Mouse (Mus musculus): Measurements from ENCODE around the gene A830005F24Rik. TPM values are rescaled to one million over a fixed set of nuclear protein-coding genes. Genes with fewer than 3 reads are reported as not detected.

Gene A830005F24Rik
- polyA plus RNA-seq, 1 experiment from 2014 or later: 0.76 TPM

- no peak overlapping the region for H3K27ac ChIP-seq (ENCODE audit: low read length)
- no peak for ATAC-seq (ENCODE audit: low FRiP score, low TSS enrichment)
- H3K36me3 ChIP-seq (ENCODE audit: insufficient read depth, low read length): peaks cover 8% of the 10 kb centered on the region
- peak overlapping the region; percentile 1; the same call in 1 of the 2 replicates for H3K4me2 ChIP-seq (replicated peaks; ENCODE audit: low read depth, low read length)
- no peak overlapping the region for H3K4me3 ChIP-seq (ENCODE audit: low read length)
- H3K4me1 ChIP-seq (ENCODE audit: insufficient read depth, low read length): peaks cover 44% of the 10 kb centered on the region
- no peaks in the 10 kb centered on the region for H3K9me3 ChIP-seq (ENCODE audit: low read length)
- H3K27me3 ChIP-seq (ENCODE audit: insufficient read depth, low read length): no peaks in the 10 kb centered on the region
- H3K9ac ChIP-seq (replicated peaks; ENCODE audit: low read length): no peak overlapping the region
- WGBS: 50% methylated on average over 1 of the region's 1 CpGs
Measured at GRCm38 (mm10) chr13:48540488-48540887, 27.1 kb downstream of the A830005F24Rik start.

GRCm38 (mm10) chr13:48544391-48544790 lies 31.0 kb downstream of the A830005F24Rik start:
- Histone ChIP-seq H3K27ac (ENCODE audit: low read length) (no peak overlapping the region), H3K36me3 (ENCODE audit: insufficient read depth, low read length) (no peaks in the 10 kb centered on the region), H3K9ac (replicated peaks; ENCODE audit: low read length) (no peak overlapping the region), H3K4me1 (ENCODE audit: insufficient read depth, low read length) (peaks cover 41% of the 10 kb centered on the region), H3K4me2 (replicated peaks; ENCODE audit: low read depth, low read length) (peak overlapping the region; percentile 75), H3K9me3 (ENCODE audit: low read length) (no peaks in the 10 kb centered on the region), H3K4me3 (ENCODE audit: low read length) (peak overlapping the region; percentile 89), H3K27me3 (ENCODE audit: insufficient read depth, low read length) (no peaks in the 10 kb centered on the region)
- ATAC-seq (ENCODE audit: low FRiP score, low TSS enrichment): no peak

DNA sequence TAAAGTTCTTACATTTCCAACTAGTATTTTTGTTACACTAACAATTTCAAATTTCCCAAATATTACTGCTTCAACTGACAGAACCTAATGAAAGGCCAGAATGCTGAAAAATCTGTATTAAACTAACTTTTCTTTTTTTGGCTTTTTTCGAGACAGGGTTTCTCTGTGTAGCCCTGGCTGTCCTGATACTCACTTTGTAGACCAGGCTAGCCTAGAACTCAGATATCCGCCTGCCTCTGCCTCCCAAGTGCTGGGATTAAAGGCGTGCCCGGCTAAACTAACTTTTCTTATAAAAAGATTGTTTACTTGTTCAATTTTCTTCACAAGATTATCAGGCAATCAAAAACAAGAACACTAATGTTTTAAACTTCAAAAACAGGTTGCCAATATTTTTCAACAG lies 31.5 kb downstream of the A830005F24Rik start:
- no peak for ATAC-seq (ENCODE audit: low FRiP score, low TSS enrichment)
- H3K9me3 ChIP-seq (ENCODE audit: low read length): no peaks in the 10 kb centered on the region
- H3K36me3 ChIP-seq (ENCODE audit: insufficient read depth, low read length): no peaks in the 10 kb centered on the region
- H3K4me2 ChIP-seq (replicated peaks; ENCODE audit: low read depth, low read length): peak overlapping the region; percentile 75
- peak overlapping the region; percentile 56 for H3K9ac ChIP-seq (replicated peaks; ENCODE audit: low read length)
- H3K4me1 ChIP-seq (ENCODE audit: insufficient read depth, low read length): peaks cover 37% of the 10 kb centered on the region
- peak overlapping the region; percentile 89 for H3K4me3 ChIP-seq (ENCODE audit: low read length)
- WGBS: 41% methylated on average over 4 of the region's 4 CpGs
- peak overlapping the region; percentile 89; the same call in 1 of the 2 replicates for H3K27ac ChIP-seq (ENCODE audit: low read length)
- no peaks in the 10 kb centered on the region for H3K27me3 ChIP-seq (ENCODE audit: insufficient read depth, low read length)

GRCm38 (mm10) chr13:48545476-48546281 lies 32.3 kb downstream of the A830005F24Rik start:
- WGBS: 0% methylated on average over 59 of the region's 72 CpGs
- peak; percentile 94 for ATAC-seq (ENCODE audit: low FRiP score, low TSS enrichment)

GRCm38 (mm10) chr13:48546330-48546917 lies 33.1 kb downstream of the A830005F24Rik start:
- Histone ChIP-seq H3K27ac (ENCODE audit: low read length) (peak overlapping the region; percentile 99), H3K4me3 (ENCODE audit: low read length) (peak overlapping the region; percentile 89), H3K4me2 (replicated peaks; ENCODE audit: low read depth, low read length) (peak overlapping the region; percentile 65), H3K9ac (replicated peaks; ENCODE audit: low read length) (peak overlapping the region; percentile 99), H3K4me1 (ENCODE audit: insufficient read depth, low read length) (peaks cover 25% of the 10 kb centered on the region), H3K27me3 (ENCODE audit: insufficient read depth, low read length) (no peaks in the 10 kb centered on the region), H3K9me3 (ENCODE audit: low read length) (no peaks in the 10 kb centered on the region), H3K36me3 (ENCODE audit: insufficient read depth, low read length) (no peaks in the 10 kb centered on the region)
- peak; percentile 98 for ATAC-seq (ENCODE audit: low FRiP score, low TSS enrichment)
- WGBS: under 1% methylated on average over 68 of the region's 72 CpGs

More at GRCm38 (mm10) chr13:48545476-48546281, 32.3 kb downstream of the A830005F24Rik start:
- Histone ChIP-seq H3K27me3 (ENCODE audit: insufficient read depth, low read length) (no peaks in the 10 kb centered on the region), H3K4me1 (ENCODE audit: insufficient read depth, low read length) (peaks cover 30% of the 10 kb centered on the region), H3K27ac (ENCODE audit: low read length) (peak overlapping the region; percentile 99), H3K9ac (replicated peaks; ENCODE audit: low read length) (peak overlapping the region; percentile 99), H3K9me3 (ENCODE audit: low read length) (no peaks in the 10 kb centered on the region), H3K36me3 (ENCODE audit: insufficient read depth, low read length) (no peaks in the 10 kb centered on the region), H3K4me3 (ENCODE audit: low read length) (peak overlapping the region; percentile 89), H3K4me2 (replicated peaks; ENCODE audit: low read depth, low read length) (peak overlapping the region; percentile 75)

- ATAC-seq (ENCODE audit: low FRiP score, low TSS enrichment): no peak
- 90% methylated on average over 6 of the region's 6 CpGs for WGBS
- no peak overlapping the region for H3K9ac ChIP-seq (replicated peaks; ENCODE audit: low read length)
- H3K27me3 ChIP-seq (ENCODE audit: insufficient read depth, low read length): no peaks in the 10 kb centered on the region
- no peak overlapping the region for H3K27ac ChIP-seq (ENCODE audit: low read length)
- no peak overlapping the region for H3K4me3 ChIP-seq (ENCODE audit: low read length)
- peaks cover 21% of the 10 kb centered on the region for H3K4me1 ChIP-seq (ENCODE audit: insufficient read depth, low read length)
- no peaks in the 10 kb centered on the region for H3K36me3 ChIP-seq (ENCODE audit: insufficient read depth, low read length)
- no peaks in the 10 kb centered on the region for H3K9me3 ChIP-seq (ENCODE audit: low read length)
- H3K4me2 ChIP-seq (replicated peaks; ENCODE audit: low read depth, low read length): no peak overlapping the region
Measured at GRCm38 (mm10) chr13:48547623-48548022, 34.3 kb downstream of the A830005F24Rik start.

DNA sequence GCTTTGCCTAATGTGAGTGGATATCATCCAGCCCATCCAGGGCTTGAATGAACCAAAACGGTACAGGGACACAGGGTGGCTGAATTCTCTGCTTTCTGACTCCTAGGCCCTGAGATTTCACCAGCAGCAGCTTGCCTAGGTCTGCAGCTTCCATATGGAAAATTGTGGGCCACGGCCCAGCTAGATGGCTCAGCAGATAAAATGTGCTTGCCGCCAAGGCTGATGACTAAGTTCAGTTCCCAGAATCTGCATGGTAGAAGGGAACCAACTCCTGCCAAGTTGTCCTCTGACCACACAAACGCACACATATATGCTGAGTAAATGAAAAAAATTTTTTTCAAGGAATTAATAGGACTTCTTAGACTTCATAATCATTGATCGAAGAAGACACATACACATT lies 34.9 kb downstream of the A830005F24Rik start:
- H3K9ac ChIP-seq (replicated peaks; ENCODE audit: low read length): no peak overlapping the region
- no peaks in the 10 kb centered on the region for H3K36me3 ChIP-seq (ENCODE audit: insufficient read depth, low read length)
- no peaks in the 10 kb centered on the region for H3K9me3 ChIP-seq (ENCODE audit: low read length)
- H3K4me3 ChIP-seq (ENCODE audit: low read length): no peak overlapping the region
- H3K4me2 ChIP-seq (replicated peaks; ENCODE audit: low read depth, low read length): no peak overlapping the region
- peaks cover 26% of the 10 kb centered on the region for H3K4me1 ChIP-seq (ENCODE audit: insufficient read depth, low read length)
- WGBS: 91% methylated on average over 5 of the region's 5 CpGs
- no peak overlapping the region for H3K27ac ChIP-seq (ENCODE audit: low read length)
- no peaks in the 10 kb centered on the region for H3K27me3 ChIP-seq (ENCODE audit: insufficient read depth, low read length)
- ATAC-seq (ENCODE audit: low FRiP score, low TSS enrichment): no peak

GRCm38 (mm10) chr13:48552181-48553090 lies 39.1 kb downstream of the A830005F24Rik start:
- 59% methylated on average over 21 of the region's 21 CpGs for WGBS
- H3K9ac ChIP-seq (replicated peaks; ENCODE audit: low read length): peak overlapping the region; percentile 62
- peaks cover 11% of the 10 kb centered on the region; the same call in 1 of the 2 replicates for H3K4me1 ChIP-seq (ENCODE audit: insufficient read depth, low read length)
- H3K36me3 ChIP-seq (ENCODE audit: insufficient read depth, low read length): no peaks in the 10 kb centered on the region
- peak overlapping the region; percentile 49 for H3K4me2 ChIP-seq (replicated peaks; ENCODE audit: low read depth, low read length)
- H3K4me3 ChIP-seq (ENCODE audit: low read length): peak overlapping the region; percentile 24
- H3K27ac ChIP-seq (ENCODE audit: low read length): peak overlapping the region; percentile 91
- H3K27me3 ChIP-seq (ENCODE audit: insufficient read depth, low read length): no peaks in the 10 kb centered on the region
- no peaks in the 10 kb centered on the region for H3K9me3 ChIP-seq (ENCODE audit: low read length)
- peak; percentile 87 for ATAC-seq (ENCODE audit: low FRiP score, low TSS enrichment)

GRCm38 (mm10) chr13:48553511-48553910 lies 40.1 kb downstream of the A830005F24Rik start:
- Histone ChIP-seq H3K4me2 (replicated peaks; ENCODE audit: low read depth, low read length) (no peak overlapping the region), H3K27ac (ENCODE audit: low read length) (peak overlapping the region; percentile 34; the same call in 1 of the 2 replicates), H3K4me1 (ENCODE audit: insufficient read depth, low read length) (peaks cover 11% of the 10 kb centered on the region; the same call in 1 of the 2 replicates), H3K27me3 (ENCODE audit: insufficient read depth, low read length) (no peaks in the 10 kb centered on the region), H3K36me3 (ENCODE audit: insufficient read depth, low read length) (no peaks in the 10 kb centered on the region), H3K4me3 (ENCODE audit: low read length) (no peak overlapping the region), H3K9ac (replicated peaks; ENCODE audit: low read length) (no peak overlapping the region), H3K9me3 (ENCODE audit: low read length) (no peaks in the 10 kb centered on the region)
- no peak for ATAC-seq (ENCODE audit: low FRiP score, low TSS enrichment)
- 64% methylated on average over 5 of the region's 5 CpGs for WGBS

Measured in kidney, embryonic 16.5 days (tissue).